8 mouse cellular contexts compared by ENCODE assay signal in the genomic region with DNA sequence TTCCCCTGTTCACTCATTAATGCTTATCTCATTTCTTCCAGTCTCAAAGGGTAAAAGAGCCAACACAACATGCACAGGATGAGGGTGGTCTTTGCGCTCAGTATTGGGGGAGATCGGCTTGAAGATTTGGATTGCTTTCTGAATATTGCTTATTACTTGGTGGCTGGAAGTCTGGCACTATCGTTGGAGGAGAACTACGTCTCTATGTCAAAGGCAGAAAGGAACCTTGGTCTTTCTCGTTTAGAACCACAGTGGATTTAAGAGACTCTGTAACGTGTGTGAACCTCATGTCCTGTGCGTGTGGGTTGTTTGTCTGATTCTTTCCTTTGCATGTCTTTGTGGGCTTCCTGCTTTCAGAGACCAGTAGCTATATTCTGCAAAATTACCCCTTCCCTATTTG. TPM values are rescaled to one million over a fixed set of nuclear protein-coding genes. Genes with fewer than 3 reads are reported as not detected.
A peak's percentile ranks its signal among the peaks of the same experiment; 100 is the strongest.
DNase-seq lines count a peak whose midpoint lies in the region; ATAC-seq and TF ChIP-seq lines count a peak whose summit lies in the region.

No protein-coding gene starts in this region.

- H3K36me3 ChIP-seq in kidney, postnatal 0 days (ENCODE audit: insufficient read depth, low read length) = no peaks in the 10 kb centered on the region
- H3K36me3 ChIP-seq in embryonic facial prominence, embryonic 12.5 days = no peaks in the 10 kb centered on the region
- H3K36me3 ChIP-seq in hindbrain, embryonic 16.5 days (ENCODE audit: control insufficient read depth, insufficient read depth, low read length) = no peaks in the 10 kb centered on the region
- H3K36me3 ChIP-seq in midbrain, embryonic 14.5 days (ENCODE audit: control insufficient read depth, insufficient read depth, low read length) = no peaks in the 10 kb centered on the region

- peak overlapping the region; percentile 71 for H3K4me2 ChIP-seq in kidney, postnatal 0 days (ENCODE audit: low read length)
- peak overlapping the region; percentile 84 for H3K4me2 ChIP-seq in embryonic facial prominence, embryonic 12.5 days (replicated peaks)
- peak overlapping the region; percentile 73 for H3K4me2 ChIP-seq in hindbrain, embryonic 16.5 days (ENCODE audit: low read length)
- H3K4me2 ChIP-seq in midbrain, embryonic 14.5 days (ENCODE audit: low read length) = peak overlapping the region; percentile 62

- TF ChIP-seq CTCF in kidney, postnatal 0 days (IDR thresholded peaks at IDR 0.05; ENCODE audit: low read depth) = no peak

- no peak overlapping the region for H3K9ac ChIP-seq in kidney, postnatal 0 days (ENCODE audit: low read depth, low read length)
- H3K9ac ChIP-seq in embryonic facial prominence, embryonic 12.5 days = peak overlapping the region; percentile 89; the same call in 1 of the 2 replicates
- peak overlapping the region; percentile 95 for H3K9ac ChIP-seq in hindbrain, embryonic 16.5 days (ENCODE audit: low read depth, low read length)
- H3K9ac ChIP-seq in midbrain, embryonic 14.5 days (replicated peaks; ENCODE audit: low read length) = peak overlapping the region; percentile 86; the same call in 1 of the 2 replicates

- ATAC-seq in kidney, postnatal 0 days (replicated peaks; ENCODE audit: low FRiP score, low read depth) = no peak
- no peak for ATAC-seq in embryonic facial prominence, embryonic 12.5 days (ENCODE audit: insufficient number of reproducible peaks, insufficient read depth, low FRiP score, low TSS enrichment)
- ATAC-seq in hindbrain, embryonic 16.5 days = no peak
- ATAC-seq in midbrain, embryonic 14.5 days (ENCODE audit: low FRiP score, low TSS enrichment) = no peak
- ATAC-seq in cerebellum, adult (ENCODE audit: insufficient number of reproducible peaks, low FRiP score, low TSS enrichment) = no peak

- H3K4me3 ChIP-seq in kidney, postnatal 0 days (replicated peaks; ENCODE audit: low read depth, low read length) = peak overlapping the region; percentile 87
- H3K4me3 ChIP-seq in embryonic facial prominence, embryonic 12.5 days = peak overlapping the region; percentile 87
- H3K4me3 ChIP-seq in hindbrain, embryonic 16.5 days (ENCODE audit: low read length) = peak overlapping the region; percentile 87
- H3K4me3 ChIP-seq in midbrain, embryonic 14.5 days (replicated peaks; ENCODE audit: low read depth, low read length) = peak overlapping the region; percentile 84

- H3K4me1 ChIP-seq in kidney, postnatal 0 days (replicated peaks; ENCODE audit: insufficient read depth, low read length) = peaks cover 24% of the 10 kb centered on the region
- H3K4me1 ChIP-seq in embryonic facial prominence, embryonic 12.5 days = peaks cover 22% of the 10 kb centered on the region
- H3K4me1 ChIP-seq in hindbrain, embryonic 16.5 days (ENCODE audit: control insufficient read depth, insufficient read depth, low read depth, low read length) = peaks cover 19% of the 10 kb centered on the region
- H3K4me1 ChIP-seq in midbrain, embryonic 14.5 days (ENCODE audit: control insufficient read depth, insufficient read depth, low read length) = peaks cover 25% of the 10 kb centered on the region

- no peak overlapping the region for H3K27ac ChIP-seq in kidney, postnatal 0 days
- no peak overlapping the region for H3K27ac ChIP-seq in embryonic facial prominence, embryonic 12.5 days
- no peak overlapping the region for H3K27ac ChIP-seq in hindbrain, embryonic 16.5 days (ENCODE audit: low read depth, low read length)
- H3K27ac ChIP-seq in midbrain, embryonic 14.5 days (replicated peaks; ENCODE audit: low read depth, low read length) = no peak overlapping the region

- H3K27me3 ChIP-seq in kidney, postnatal 0 days (ENCODE audit: insufficient read depth, low read length) = no peaks in the 10 kb centered on the region
- H3K27me3 ChIP-seq in embryonic facial prominence, embryonic 12.5 days = no peaks in the 10 kb centered on the region
- no peaks in the 10 kb centered on the region for H3K27me3 ChIP-seq in hindbrain, embryonic 16.5 days (replicated peaks; ENCODE audit: control insufficient read depth, insufficient read depth, low read length)
- no peaks in the 10 kb centered on the region for H3K27me3 ChIP-seq in midbrain, embryonic 14.5 days (ENCODE audit: control insufficient read depth, insufficient read depth, low read length)

- no peaks in the 10 kb centered on the region for H3K9me3 ChIP-seq in kidney, postnatal 0 days (replicated peaks; ENCODE audit: low read length)
- H3K9me3 ChIP-seq in embryonic facial prominence, embryonic 12.5 days = no peaks in the 10 kb centered on the region
- no peaks in the 10 kb centered on the region for H3K9me3 ChIP-seq in hindbrain, embryonic 16.5 days (ENCODE audit: control insufficient read depth, low read length)
- no peaks in the 10 kb centered on the region for H3K9me3 ChIP-seq in midbrain, embryonic 14.5 days (ENCODE audit: control insufficient read depth, low read length)

- WGBS in kidney, postnatal 0 days = 64% methylated on average over 7 of the region's 7 CpGs
- 67% methylated on average over 7 of the region's 7 CpGs for WGBS in embryonic facial prominence, embryonic 12.5 days
- 49% methylated on average over 7 of the region's 7 CpGs for WGBS in hindbrain, embryonic 16.5 days
- WGBS in midbrain, embryonic 14.5 days = 64% methylated on average over 7 of the region's 7 CpGs

- no peak for DNase-seq in kidney, postnatal 0 days (ENCODE audit: low spot score)
- no peak for DNase-seq in kidney, postnatal 36 days
- no peak for DNase-seq in midbrain, embryonic 14.5 days
- DNase-seq in layer of hippocampus, postnatal 36 days = no peak
- DNase-seq in ovary, postnatal 36 days (ENCODE audit: low spot score) = no peak

RNA-seq across cellular contexts. Expression of gene Mmd, which starts 1.5 kb away (rescaled TPM):
- 29.8 and 32.6 TPM in 2 replicates for polyA plus RNA-seq in kidney, postnatal 0 days (2015; fragmentation: Nextera tagmentation; extraction: Ambion mirVana)
- polyA plus RNA-seq in embryonic facial prominence, embryonic 12.5 days (2016; fragmentation: Nextera tagmentation; extraction: Ambion mirVana) = 44.5 TPM in 2 replicates
- 118 and 125 TPM in 2 replicates for polyA plus RNA-seq in hindbrain, embryonic 16.5 days (2015; fragmentation: Nextera tagmentation; extraction: Ambion mirVana)
- 91.2 and 93.6 TPM in 2 replicates for polyA plus RNA-seq in midbrain, embryonic 14.5 days (2014; fragmentation: Nextera tagmentation; extraction: Ambion mirVana)
- 100 to 1,000 TPM; 370 to 409 TPM for total RNA-seq in layer of hippocampus, postnatal 36 days (2021)
